Mouse (Mus musculus): ENCODE results near the gene Nemf.

DNA sequence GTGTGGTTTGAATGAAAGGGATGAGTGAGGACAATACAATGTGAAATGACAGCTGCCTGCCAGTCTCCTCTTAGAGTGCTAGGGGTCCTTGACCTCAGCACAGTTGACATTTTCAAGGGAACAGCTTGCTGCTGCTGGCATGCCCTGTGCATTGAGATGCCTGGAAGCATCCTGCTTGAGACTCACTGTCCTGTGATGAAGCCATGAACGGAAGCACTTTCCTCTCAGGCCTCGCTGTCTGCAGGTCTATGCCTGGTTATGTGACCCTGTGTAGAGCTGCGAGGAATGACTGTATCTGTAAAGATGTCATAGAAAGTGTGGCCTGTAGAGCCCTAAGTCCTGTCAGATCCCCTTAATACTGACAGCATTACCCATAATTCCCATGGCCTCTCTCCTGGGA, 91.9 kb downstream of the Nemf start:
- TF ChIP-seq POLR2A (IDR thresholded peaks at IDR 0.05; ENCODE audit: control insufficient read depth, low read depth, low read length) = no peak
- TF ChIP-seq CTCF (IDR thresholded peaks at IDR 0.05; ENCODE audit: control insufficient read depth, insufficient read depth, insufficient replicate concordance, low read depth, low read length) = no peak
